Mouse (Mus musculus) intestine, embryonic 15.5 days (tissue): Measurements from ENCODE around the gene Gast. TPM values are rescaled to one million over a fixed set of nuclear protein-coding genes. Genes with fewer than 3 reads are reported as not detected.
A peak's percentile ranks its signal among the peaks of the same experiment; 100 is the strongest.
"Not testable (repeated sequence)": the region's sequence is repeated elsewhere in the genome, so short reads cannot be mapped to it uniquely, and the experiment has no call there.

Experiments used
- ATAC-seq: fragments of 200-750 bp; cut with Nextera tagmentation; 2 replicates; pipeline ENCODE4 v1.8.0; 2017; ENCODE audit warnings: moderate TSS enrichment, moderate library complexity
- H3K27ac ChIP-seq: fragments of 300-500 bp; sonication (generic); 2 replicates; pipeline ENCODE4 v1.5.1; 2015; ENCODE audit warnings: mild to moderate bottlenecking, inconsistent platforms
- H3K27me3 ChIP-seq: fragments of 300-500 bp; sonication (generic); replicated peaks from 2 replicates; pipeline ENCODE4 v1.6.1; 2015; ENCODE audit warnings: inconsistent platforms
- H3K36me3 ChIP-seq: fragments of 300-500 bp; sonication (generic); 2 replicates; pipeline ENCODE4 v1.6.1; 2015; ENCODE audit warnings: inconsistent platforms
- H3K4me1 ChIP-seq: fragments of 300-500 bp; sonication (generic); replicated peaks from 2 replicates; pipeline ENCODE4 v1.6.1; 2015; ENCODE audit warnings: inconsistent platforms
- H3K4me2 ChIP-seq: fragments of 300-500 bp; sonication (generic); replicated peaks from 2 replicates; pipeline ENCODE4 v1.6.1; 2015; ENCODE audit warnings: mild to moderate bottlenecking, inconsistent platforms
- H3K4me3 ChIP-seq: fragments of 300-500 bp; sonication (generic); replicated peaks from 2 replicates; pipeline ENCODE4 v1.5.1; 2015; ENCODE audit warnings: inconsistent platforms
- H3K9ac ChIP-seq: fragments of 300-500 bp; sonication (generic); 2 replicates; pipeline ENCODE4 v1.6.1; 2015; ENCODE audit warnings: inconsistent platforms
- H3K9me3 ChIP-seq: fragments of 300-500 bp; sonication (generic); 2 replicates; pipeline ENCODE4 v1.6.1; 2016; ENCODE audit warnings: inconsistent platforms
- WGBS: fragments of 180-500 bp; shearing (Covaris S2); methylation state at CpG from one replicate; pipeline ENCODE4 v1.1.7; 2015; 5-methylcytosine and 5-hydroxymethylcytosine counted together
- polyA plus RNA-seq: library from polyadenylated mRNA; unstranded; fragments of >200 nt; fragmentation: Nextera tagmentation; extraction: Ambion mirVana; gene quantifications from 2 replicates; pipeline ENCODE4 v1.2.1, GENCODE M21; 2015

Gast gene
- polyA plus RNA-seq, result 2.1 and 2.4 TPM in 2 replicates

DNA sequence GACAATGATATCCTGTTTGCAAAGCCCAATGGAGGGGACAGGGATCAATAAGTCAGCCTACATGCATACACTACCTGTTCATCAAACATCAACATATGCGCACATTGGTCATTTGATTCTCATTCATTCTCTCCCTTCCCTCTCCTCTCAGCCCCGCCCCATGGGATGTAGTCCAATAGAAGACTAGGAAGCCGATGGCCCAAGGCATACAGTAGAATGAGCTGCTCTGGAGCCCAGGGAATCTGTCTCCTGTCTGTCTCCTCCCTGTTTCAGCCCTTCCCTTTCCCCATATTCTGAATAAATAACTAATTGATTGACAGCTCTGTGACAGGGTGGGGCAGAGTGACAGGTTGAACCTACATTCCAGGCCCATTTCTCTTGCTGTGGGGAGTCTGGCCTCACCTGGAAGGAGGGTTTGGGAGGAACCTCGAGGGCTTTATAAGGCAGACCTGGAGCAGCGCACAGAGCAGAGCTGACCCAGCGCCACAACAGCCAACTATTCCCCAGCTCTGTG, at the start of gene Gast:
Gene Gast, plus strand, starts transcription at position 464 of the 514 bp plus-strand sequence.
- Histone ChIP-seq H3K27ac (no peak within 1 kb of the TSS), H3K27me3 (no peaks in the 10 kb centered on the region), H3K4me2 (no peak within 1 kb of the TSS), H3K4me1 (no peaks in the 10 kb centered on the region), H3K36me3 (no peaks in the 10 kb centered on the region), H3K4me3 (no peak within 1 kb of the TSS), H3K9ac (no peak within 1 kb of the TSS), H3K9me3 (no peaks in the 10 kb centered on the region)
- WGBS, result 83% methylated on average over 6 of the region's 6 CpGs
- no peak for ATAC-seq

DNA sequence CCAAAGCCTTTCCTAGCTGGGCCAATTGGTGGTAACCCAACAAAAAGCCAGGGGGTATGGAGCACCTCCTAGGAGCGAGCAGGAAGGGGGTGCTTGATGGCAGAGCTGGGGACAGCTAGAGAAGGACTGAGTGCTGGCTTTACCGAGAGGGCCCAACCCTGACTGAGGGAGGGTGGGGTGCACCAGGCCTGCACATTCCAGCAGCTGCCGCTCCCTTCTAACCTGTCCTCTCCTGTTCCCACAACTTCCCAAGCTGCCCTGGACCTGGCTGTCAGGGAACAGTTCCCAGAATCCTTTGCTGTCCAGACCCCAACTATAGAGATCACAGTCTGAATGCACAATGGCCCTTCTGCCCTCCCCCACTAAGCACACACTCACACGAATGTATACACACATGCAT, 49.2 kb upstream of the Gast start:
- ATAC-seq, result 0 out of 2 replicates have a peak, but pooled peaks have one; percentile 15
- H3K4me1 ChIP-seq, result peaks cover 34% of the 10 kb centered on the region
- 0 out of 2 replicates have a peak overlapping the region, but pooled peaks have one; percentile 27 for H3K27ac ChIP-seq
- H3K9ac ChIP-seq, result no peak overlapping the region
- H3K9me3 ChIP-seq, result no peaks in the 10 kb centered on the region
- no peak overlapping the region for H3K4me2 ChIP-seq
- no peaks in the 10 kb centered on the region for H3K36me3 ChIP-seq
- WGBS, result 61% methylated on average over 4 of the region's 4 CpGs
- no peaks in the 10 kb centered on the region for H3K27me3 ChIP-seq
- no peak overlapping the region for H3K4me3 ChIP-seq

DNA sequence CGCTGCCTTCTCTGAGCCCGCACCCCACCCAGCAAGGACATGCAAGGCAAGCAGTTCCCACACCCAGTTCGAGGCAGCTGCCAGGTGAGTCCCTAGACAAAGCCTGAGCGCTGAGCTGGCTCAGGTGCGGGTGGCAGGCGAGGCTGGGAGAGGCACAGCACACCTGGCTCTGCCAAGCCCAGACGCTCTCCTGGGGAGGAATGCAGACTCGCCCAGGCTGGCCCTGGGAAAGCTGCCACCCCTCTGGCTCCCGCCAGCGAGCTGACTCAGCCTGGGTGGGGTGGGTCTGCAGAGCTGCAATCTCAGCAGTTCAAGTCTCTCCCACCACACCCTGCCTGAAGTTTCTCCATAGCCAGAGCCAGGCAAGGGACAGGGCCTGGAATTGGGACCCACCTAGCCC, 47.2 kb upstream of the Gast start:
- ATAC-seq, result peak; percentile 93
- 0 out of 2 replicates have a peak overlapping the region, but pooled peaks have one; percentile 20 for H3K9ac ChIP-seq
- H3K36me3 ChIP-seq, result no peaks in the 10 kb centered on the region
- H3K4me1 ChIP-seq, result peaks cover 40% of the 10 kb centered on the region
- no peaks in the 10 kb centered on the region for H3K27me3 ChIP-seq
- peak overlapping the region; percentile 89 for H3K27ac ChIP-seq
- 34% methylated on average over 10 of the region's 10 CpGs for WGBS
- H3K4me2 ChIP-seq, result no peak overlapping the region
- H3K9me3 ChIP-seq, result no peaks in the 10 kb centered on the region
- no peak overlapping the region for H3K4me3 ChIP-seq

DNA sequence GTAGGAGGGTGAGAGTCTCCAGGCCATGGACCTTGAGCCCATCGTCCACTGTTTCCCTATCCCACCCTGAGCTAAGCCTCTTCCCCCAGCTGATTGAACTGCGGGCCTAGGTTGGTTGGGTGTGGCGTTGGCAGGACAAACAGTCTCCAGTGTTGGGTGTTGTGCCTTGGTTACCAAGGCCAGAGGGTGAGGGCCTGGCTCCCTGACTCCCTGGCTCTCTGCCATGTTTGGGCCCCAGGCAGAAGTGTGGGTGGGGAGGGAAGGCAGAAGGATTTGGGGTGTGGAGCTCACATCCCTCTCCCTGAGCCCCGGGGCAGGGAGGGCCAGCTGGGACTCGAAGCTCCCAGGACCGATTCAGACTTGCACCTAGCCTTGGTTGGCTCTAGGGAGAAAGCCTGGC, 45.3 kb upstream of the Gast start:
- Histone ChIP-seq H3K4me1 (peaks cover 36% of the 10 kb centered on the region), H3K27ac (peak overlapping the region; percentile 55), H3K9ac (no peak overlapping the region), H3K27me3 (no peaks in the 10 kb centered on the region), H3K4me3 (no peak overlapping the region), H3K9me3 (no peaks in the 10 kb centered on the region), H3K36me3 (no peaks in the 10 kb centered on the region), H3K4me2 (no peak overlapping the region)
- WGBS, result 48% methylated on average over 6 of the region's 6 CpGs
- peak; percentile 75 for ATAC-seq

DNA sequence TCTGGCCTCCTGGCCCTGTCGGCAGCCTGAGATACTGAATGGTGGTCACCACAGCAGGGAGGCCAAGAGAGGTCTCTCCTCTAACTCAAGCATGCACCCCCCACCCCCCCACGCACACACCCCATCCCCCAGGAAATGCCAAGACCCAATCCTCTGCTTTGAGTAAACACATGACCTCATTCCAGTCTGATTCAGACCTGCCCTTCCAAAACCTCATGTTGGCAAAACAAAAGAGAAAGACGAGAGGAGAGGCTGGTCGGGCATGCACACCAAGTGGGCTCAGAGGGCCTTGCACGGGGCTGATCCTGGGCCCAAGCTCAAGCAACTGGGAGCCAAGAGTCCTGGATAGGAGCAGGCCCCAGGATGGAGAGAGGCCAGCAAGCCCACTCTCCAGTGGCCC, 44.0 kb upstream of the Gast start:
- Histone ChIP-seq H3K4me3 (no peak overlapping the region), H3K4me1 (peaks cover 36% of the 10 kb centered on the region), H3K4me2 (no peak overlapping the region), H3K9me3 (no peaks in the 10 kb centered on the region), H3K9ac (no peak overlapping the region), H3K36me3 (no peaks in the 10 kb centered on the region), H3K27ac (no peak overlapping the region), H3K27me3 (no peaks in the 10 kb centered on the region)
- 45% methylated on average over 5 of the region's 5 CpGs for WGBS
- no peak for ATAC-seq

DNA sequence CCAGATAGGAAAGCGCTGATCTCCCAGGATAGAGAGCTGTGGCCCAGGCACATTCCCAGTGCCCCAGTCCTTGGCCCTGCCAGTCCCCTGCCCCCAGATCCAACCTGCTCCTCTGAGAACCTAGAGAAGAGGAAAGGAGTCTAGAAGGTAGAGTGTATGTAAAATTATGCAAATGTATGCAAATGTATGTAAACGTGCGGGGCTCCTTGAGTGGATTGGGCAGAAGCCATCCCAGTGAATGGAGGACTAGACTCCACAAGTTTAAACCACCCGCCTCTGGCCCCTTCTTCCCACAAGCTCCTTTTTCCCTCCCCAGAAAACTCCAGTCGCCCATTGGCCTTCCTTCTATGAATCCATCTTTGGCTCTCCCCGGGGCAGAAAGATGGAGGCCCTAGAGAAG, 41.3 kb upstream of the Gast start:
- no peak overlapping the region for H3K4me2 ChIP-seq
- H3K36me3 ChIP-seq, result no peaks in the 10 kb centered on the region
- H3K27me3 ChIP-seq, result no peaks in the 10 kb centered on the region
- no peak overlapping the region for H3K27ac ChIP-seq
- H3K4me1 ChIP-seq, result peaks cover 25% of the 10 kb centered on the region
- ATAC-seq, result no peak
- no peaks in the 10 kb centered on the region for H3K9me3 ChIP-seq
- H3K9ac ChIP-seq, result no peak overlapping the region
- H3K4me3 ChIP-seq, result no peak overlapping the region
- 74% methylated on average over 6 of the region's 6 CpGs for WGBS

DNA sequence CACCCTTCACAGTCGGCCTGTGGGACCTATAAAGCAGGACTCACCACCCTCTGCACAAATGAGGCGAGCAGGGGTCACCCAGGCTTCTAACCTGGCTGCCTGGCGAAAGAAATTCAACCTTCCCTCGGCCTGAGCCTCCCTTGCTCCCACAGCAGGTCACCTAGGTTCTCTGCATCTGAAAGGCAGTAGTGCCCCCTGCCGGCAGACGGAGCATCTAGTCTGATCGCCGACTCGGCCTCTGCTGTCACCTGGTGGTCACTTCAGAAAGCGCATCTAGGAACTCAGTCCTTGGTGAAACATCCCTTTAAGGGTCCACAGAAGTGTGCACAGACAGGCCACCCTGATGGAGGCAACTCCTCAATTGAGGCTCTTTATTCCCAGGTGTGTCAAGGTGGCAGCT, 38.9 kb upstream of the Gast start:
- Histone ChIP-seq H3K36me3 (no peaks in the 10 kb centered on the region), H3K4me1 (peaks cover 3% of the 10 kb centered on the region; the same call in 1 of the 2 replicates), H3K4me3 (no peak overlapping the region), H3K9ac (no peak overlapping the region), H3K27ac (no peak overlapping the region), H3K4me2 (no peak overlapping the region), H3K27me3 (no peaks in the 10 kb centered on the region), H3K9me3 (no peaks in the 10 kb centered on the region)
- peak; percentile 63 for ATAC-seq
- WGBS, result 6% methylated on average over 10 of the region's 10 CpGs

DNA sequence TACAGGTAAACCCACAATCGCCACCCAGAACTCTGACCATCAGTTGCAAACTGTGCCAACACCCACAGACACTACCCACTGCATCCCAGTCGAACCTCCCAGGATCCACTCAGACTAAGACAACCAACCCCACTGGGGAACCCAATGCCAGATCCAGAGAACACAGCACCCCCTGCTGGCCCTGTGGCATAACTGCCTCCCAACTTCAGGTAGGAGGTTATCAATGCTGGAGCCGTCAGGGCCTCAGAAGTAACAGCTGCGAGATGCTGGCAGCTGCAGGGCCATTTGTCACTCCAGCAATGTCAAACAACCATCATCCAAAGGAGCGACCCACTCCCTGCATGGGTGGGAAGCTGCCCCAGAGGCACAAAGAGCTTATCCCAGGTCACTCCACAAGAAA, 36.4 kb upstream of the Gast start:
- H3K4me3 ChIP-seq, result no peak overlapping the region
- ATAC-seq, result no peak

DNA sequence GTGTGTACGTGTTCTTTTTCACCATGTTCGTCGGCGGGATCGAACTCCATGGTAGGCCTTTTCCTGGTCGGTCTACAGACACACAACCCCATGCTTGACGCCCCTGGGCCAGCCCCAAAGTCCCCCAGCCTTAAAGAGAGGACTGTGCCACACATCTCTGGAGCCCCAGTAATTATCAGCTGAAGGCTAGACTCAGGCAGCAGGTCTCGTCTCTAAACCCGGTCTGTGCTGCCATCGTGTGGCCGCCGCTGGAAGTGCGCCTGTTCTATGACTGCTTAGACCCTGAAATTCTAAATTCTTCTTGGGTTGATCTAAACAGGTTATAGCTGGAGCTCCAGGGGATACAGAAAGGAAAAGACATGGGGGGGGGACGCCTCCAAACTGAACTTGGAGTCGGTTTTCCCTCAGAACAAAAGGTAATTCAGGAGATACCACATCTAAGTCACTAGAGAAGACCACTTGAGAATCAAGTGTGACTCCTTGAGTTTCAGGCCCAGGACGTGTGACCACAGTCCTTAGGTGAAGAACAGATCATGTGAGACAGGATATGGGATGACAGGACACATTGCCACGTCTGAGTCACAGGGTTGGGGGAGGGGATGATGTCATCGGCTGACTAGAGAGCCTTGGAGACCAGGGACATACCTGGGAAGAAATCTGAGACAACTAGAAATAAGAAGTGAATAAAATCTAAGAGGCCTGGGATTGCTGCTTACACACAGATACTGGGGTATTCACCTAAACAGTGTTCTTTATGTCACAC, 35.8 kb upstream of the Gast start:
- no peak overlapping the region for H3K27ac ChIP-seq
- no peaks in the 10 kb centered on the region for H3K4me1 ChIP-seq
- H3K36me3 ChIP-seq, result no peaks in the 10 kb centered on the region
- no peak overlapping the region for H3K9ac ChIP-seq
- no peaks in the 10 kb centered on the region for H3K9me3 ChIP-seq
- H3K4me3 ChIP-seq, result no peak overlapping the region
- peak overlapping the region; percentile 36 for H3K4me2 ChIP-seq
- 21% methylated on average over 18 of the region's 18 CpGs for WGBS
- peak; percentile 41; the same call in 1 of the 2 replicates for ATAC-seq
- H3K27me3 ChIP-seq, result no peaks in the 10 kb centered on the region

More for the DNA sequence above, 36.4 kb upstream of the Gast start:
- H3K9ac ChIP-seq, result no peak overlapping the region
- 29% methylated on average over 5 of the region's 5 CpGs for WGBS
- no peaks in the 10 kb centered on the region for H3K27me3 ChIP-seq
- H3K9me3 ChIP-seq, result no peaks in the 10 kb centered on the region
- H3K4me1 ChIP-seq, result no peaks in the 10 kb centered on the region
- H3K36me3 ChIP-seq, result no peaks in the 10 kb centered on the region
- no peak overlapping the region for H3K27ac ChIP-seq
- peak overlapping the region; percentile 36; the same call in 1 of the 2 replicates for H3K4me2 ChIP-seq

DNA sequence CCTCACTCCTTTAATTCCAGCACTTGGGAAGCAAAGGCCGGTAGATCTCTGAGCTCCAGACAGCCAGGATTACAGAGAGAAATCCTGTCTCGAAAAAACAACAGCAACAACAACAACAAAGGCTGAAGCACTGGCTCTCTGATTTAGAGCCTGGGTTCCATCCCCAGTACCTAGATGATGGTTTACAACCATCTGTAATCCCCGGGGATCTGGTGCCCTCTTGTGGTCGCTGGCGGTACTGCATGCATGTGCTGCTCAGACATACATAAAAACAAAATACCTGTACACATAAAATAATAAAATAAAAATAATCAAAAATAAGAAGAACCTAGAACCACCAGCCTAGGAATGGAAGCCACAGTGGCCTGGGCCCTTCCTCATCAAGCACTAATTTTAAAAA, 33.9 kb upstream of the Gast start:
- Histone ChIP-seq H3K4me3 (no peak overlapping the region), H3K27me3 (no peaks in the 10 kb centered on the region), H3K4me2 (no peak overlapping the region), H3K9me3 (no peaks in the 10 kb centered on the region), H3K4me1 (no peaks in the 10 kb centered on the region), H3K9ac (no peak overlapping the region), H3K27ac (no peak overlapping the region), H3K36me3 (no peaks in the 10 kb centered on the region)
- 8% methylated on average over 5 of the region's 5 CpGs for WGBS
- ATAC-seq, result no peak

DNA sequence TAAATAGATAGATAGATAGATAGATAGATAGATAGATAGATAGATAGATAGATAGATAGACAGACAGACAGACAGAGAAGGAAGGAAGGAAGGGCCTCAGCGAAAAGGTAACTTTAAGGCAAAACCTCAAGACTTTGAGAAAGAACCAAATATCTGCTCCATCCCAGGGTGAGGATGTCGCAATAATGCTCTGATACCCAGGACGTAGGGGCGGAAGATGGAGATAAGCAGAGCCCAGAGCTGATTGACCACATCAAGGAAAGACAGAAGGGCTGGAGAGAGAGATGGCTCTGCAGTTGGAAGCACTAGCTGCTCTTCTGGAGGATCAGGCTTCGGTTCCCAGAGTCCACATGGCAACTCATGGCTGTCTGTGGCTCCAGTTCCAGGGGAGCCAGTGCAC, 32.9 kb upstream of the Gast start:
- Histone ChIP-seq H3K36me3 (no peaks in the 10 kb centered on the region), H3K27ac (no peak overlapping the region), H3K9ac (no peak overlapping the region), H3K9me3 (no peaks in the 10 kb centered on the region), H3K4me3 (no peak overlapping the region), H3K4me2 (no peak overlapping the region), H3K4me1 (no peaks in the 10 kb centered on the region), H3K27me3 (no peaks in the 10 kb centered on the region)
- no peak for ATAC-seq
- 77% methylated on average over 5 of the region's 5 CpGs for WGBS

DNA sequence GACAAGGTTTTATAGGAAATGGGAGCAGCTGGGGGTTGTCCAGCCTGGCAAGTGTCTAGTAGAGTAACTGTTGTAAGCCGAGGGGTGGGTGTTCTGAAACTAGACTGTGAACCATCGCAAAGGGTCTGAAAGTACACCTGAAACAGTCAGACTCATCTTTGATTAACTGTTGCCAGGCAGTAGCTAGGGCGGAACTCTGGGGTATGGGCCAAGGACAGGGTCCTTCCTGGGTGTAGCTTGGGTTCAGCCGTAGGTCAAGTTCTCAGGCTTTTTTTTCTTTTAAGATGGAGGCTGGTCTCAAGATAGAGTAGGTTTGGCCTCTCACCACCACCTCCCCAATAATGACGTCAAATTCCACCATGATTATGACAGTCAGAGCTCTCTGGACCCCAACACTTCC, 26.3 kb upstream of the Gast start:
- Histone ChIP-seq H3K9ac (no peak overlapping the region), H3K27ac (no peak overlapping the region), H3K4me2 (no peak overlapping the region), H3K4me3 (no peak overlapping the region), H3K4me1 (no peaks in the 10 kb centered on the region), H3K36me3 (no peaks in the 10 kb centered on the region), H3K9me3 (no peaks in the 10 kb centered on the region), H3K27me3 (no peaks in the 10 kb centered on the region)
- WGBS, result 77% methylated on average over 5 of the region's 5 CpGs
- no peak for ATAC-seq

DNA sequence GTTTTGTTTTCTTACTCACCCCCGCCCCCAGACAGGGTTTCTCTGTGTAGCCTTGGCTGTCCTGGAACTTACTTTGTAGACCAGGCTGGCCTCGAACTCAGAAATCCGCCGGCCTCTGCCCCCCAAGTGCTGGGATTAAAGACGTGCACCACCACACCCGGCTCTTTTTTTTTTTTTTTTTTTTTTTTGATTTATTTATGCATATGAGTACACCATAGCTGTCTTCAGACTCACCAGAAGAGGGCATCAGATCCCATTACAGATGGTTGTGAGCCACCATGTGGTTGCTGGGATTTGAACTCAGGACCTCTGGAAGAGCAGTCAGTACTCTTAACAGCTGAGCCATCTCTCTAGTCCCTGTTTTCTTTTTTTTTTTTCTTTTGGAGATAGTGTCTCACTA, 25.5 kb upstream of the Gast start:
- not testable (repeated sequence) for ATAC-seq, H3K4me3 ChIP-seq, H3K9me3 ChIP-seq, H3K9ac ChIP-seq, H3K27me3 ChIP-seq, H3K4me2 ChIP-seq, H3K36me3 ChIP-seq, H3K4me1 ChIP-seq, H3K27ac ChIP-seq
- WGBS, result 89% methylated on average over 5 of the region's 6 CpGs
